Mouse (Mus musculus): ENCODE data around the gene Ate1.
"Not testable (repeated sequence)": the region's sequence is repeated elsewhere in the genome, so short reads cannot be mapped to it uniquely, and the experiment has no call there.

DNA sequence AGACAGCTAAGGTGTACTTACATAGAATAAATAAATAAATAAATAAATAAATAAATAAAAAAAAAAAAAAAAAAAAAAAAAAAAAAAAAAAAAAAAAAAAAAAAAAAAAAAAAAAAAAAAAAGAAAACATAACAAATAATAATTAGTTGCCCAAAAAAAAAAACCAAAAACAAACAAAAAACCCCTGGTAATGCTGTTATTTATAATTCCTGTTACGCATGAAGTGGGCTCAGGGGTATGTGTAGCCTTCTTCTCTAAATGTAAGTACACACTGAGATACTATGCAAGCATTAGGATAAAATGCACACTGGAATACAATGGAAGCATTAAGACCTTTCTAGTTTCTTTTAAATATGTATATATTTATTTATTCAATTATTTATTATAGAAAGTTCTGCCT lies 130.1 kb downstream of the Ate1 start:
- TF ChIP-seq CTCF (IDR thresholded peaks at IDR 0.05; ENCODE audit: borderline replicate concordance, insufficient read depth, low read length); POLR2A (IDR thresholded peaks at IDR 0.05; ENCODE audit: low read depth, low read length): not testable (repeated sequence)
